8 mouse cellular contexts compared by ENCODE assay signal in the genomic region with DNA sequence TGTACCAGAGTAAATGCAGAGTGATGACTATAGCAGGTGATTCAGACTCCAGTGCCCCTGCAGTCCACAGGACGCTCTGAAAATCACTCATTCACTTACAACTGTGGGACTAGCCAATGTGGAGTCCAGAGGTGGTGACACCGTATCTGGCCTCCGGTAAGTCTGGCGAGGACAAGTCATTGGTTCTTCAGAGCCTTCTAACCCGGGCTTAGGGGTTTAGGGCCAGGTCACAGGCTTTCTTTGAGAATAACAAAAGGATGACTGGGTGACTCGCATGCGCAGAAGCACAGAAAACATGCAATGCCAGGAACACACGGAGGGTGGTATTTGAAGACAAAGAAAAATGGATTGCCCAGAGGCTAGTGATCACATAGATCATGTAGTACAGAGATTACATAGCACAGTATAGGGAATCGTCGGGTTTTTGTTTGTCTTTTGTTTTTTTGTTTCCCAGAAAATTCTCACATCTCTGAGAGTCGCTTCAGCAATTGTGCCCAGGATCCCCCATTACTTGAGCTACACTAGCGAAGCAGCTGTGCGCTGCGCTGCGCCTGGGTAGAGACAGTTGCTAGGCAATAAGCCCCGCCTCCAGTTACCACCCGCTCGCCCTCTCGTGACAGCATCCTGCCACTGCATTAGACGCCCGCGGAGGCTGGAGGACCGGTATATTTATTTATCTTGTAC. TPM values are rescaled to one million over a fixed set of nuclear protein-coding genes. Genes with fewer than 3 reads are reported as not detected.
DNase-seq lines count a peak whose midpoint lies in the region; ATAC-seq and TF ChIP-seq lines count a peak whose summit lies in the region.

No protein-coding gene starts in this region.

- peak overlapping the region; percentile 30 for H3K4me2 ChIP-seq in midbrain, embryonic 15.5 days

- H3K4me1 ChIP-seq in embryonic facial prominence, embryonic 10.5 days: peaks cover 19% of the 10 kb centered on the region
- H3K4me1 ChIP-seq in kidney, adult 2 months (ENCODE audit: control insufficient read depth, insufficient read depth, low read length): no peaks in the 10 kb centered on the region
- H3K4me1 ChIP-seq in limb, embryonic 10.5 days: peaks cover 26% of the 10 kb centered on the region
- peaks cover 19% of the 10 kb centered on the region for H3K4me1 ChIP-seq in midbrain, embryonic 15.5 days

- peak; percentile 15 for DNase-seq in cerebellum, adult 11 months
- DNase-seq in embryonic facial prominence, embryonic 10.5 days (ENCODE audit: low spot score): peak; percentile 92
- peak; percentile 58 to 69 for DNase-seq in heart, adult 18-20 months
- peak; percentile 71 for DNase-seq in kidney, adult 2 months
- peak; percentile 92 for DNase-seq in limb, embryonic 10.5 days (ENCODE audit: low spot score)
- DNase-seq in spleen, adult 18-20 months: peak; percentile 52 to 67

- H3K9ac ChIP-seq in midbrain, embryonic 15.5 days: no peak overlapping the region

- WGBS in embryonic facial prominence, embryonic 10.5 days: 20% methylated on average over 23 of the region's 23 CpGs
- WGBS in kidney, adult 2 months: 18% methylated on average over 23 of the region's 23 CpGs
- WGBS in limb, embryonic 10.5 days: 20% methylated on average over 23 of the region's 23 CpGs
- 11% methylated on average over 23 of the region's 23 CpGs for WGBS in midbrain, embryonic 15.5 days

- no peak for ATAC-seq in cerebellum, adult (ENCODE audit: insufficient number of reproducible peaks, low FRiP score, low TSS enrichment)
- ATAC-seq in midbrain, embryonic 15.5 days (replicated peaks): peak; percentile 94

- H3K4me3 ChIP-seq in embryonic facial prominence, embryonic 10.5 days: peak overlapping the region; percentile 38
- no peak overlapping the region for H3K4me3 ChIP-seq in kidney, adult 2 months (ENCODE audit: insufficient read depth, low read depth, low read length)
- H3K4me3 ChIP-seq in limb, embryonic 10.5 days: 0 out of 2 replicates have a peak overlapping the region, but pooled peaks have one; percentile 11
- H3K4me3 ChIP-seq in midbrain, embryonic 15.5 days: no peak overlapping the region

- peak overlapping the region; percentile 0 for H3K27ac ChIP-seq in embryonic facial prominence, embryonic 10.5 days (replicated peaks)
- no peak overlapping the region for H3K27ac ChIP-seq in kidney, adult 2 months (ENCODE audit: insufficient read depth, low read depth, low read length)
- peak overlapping the region; percentile 32; the same call in 1 of the 2 replicates for H3K27ac ChIP-seq in limb, embryonic 10.5 days
- peak overlapping the region; percentile 83 for H3K27ac ChIP-seq in midbrain, embryonic 15.5 days

- no peaks in the 10 kb centered on the region for H3K9me3 ChIP-seq in embryonic facial prominence, embryonic 10.5 days
- H3K9me3 ChIP-seq in limb, embryonic 10.5 days (replicated peaks): no peaks in the 10 kb centered on the region
- no peaks in the 10 kb centered on the region for H3K9me3 ChIP-seq in midbrain, embryonic 15.5 days

- no peak for TF ChIP-seq POLR2A in kidney, adult 2 months (IDR thresholded peaks at IDR 0.05; ENCODE audit: low read depth, low read length)

- H3K36me3 ChIP-seq in embryonic facial prominence, embryonic 10.5 days (replicated peaks): no peaks in the 10 kb centered on the region
- no peaks in the 10 kb centered on the region for H3K36me3 ChIP-seq in kidney, adult 2 months (ENCODE audit: control insufficient read depth, insufficient read depth, low read length)
- no peaks in the 10 kb centered on the region for H3K36me3 ChIP-seq in limb, embryonic 10.5 days
- no peaks in the 10 kb centered on the region for H3K36me3 ChIP-seq in midbrain, embryonic 15.5 days (replicated peaks)

- peaks cover 78% of the 10 kb centered on the region for H3K27me3 ChIP-seq in embryonic facial prominence, embryonic 10.5 days (replicated peaks; ENCODE audit: low read depth, poor library complexity, severe bottlenecking)
- no peaks in the 10 kb centered on the region for H3K27me3 ChIP-seq in kidney, adult 2 months (replicated peaks; ENCODE audit: control insufficient read depth, insufficient read depth, low read length)
- peaks cover 58% of the 10 kb centered on the region for H3K27me3 ChIP-seq in limb, embryonic 10.5 days (ENCODE audit: low read depth, poor library complexity, severe bottlenecking)
- H3K27me3 ChIP-seq in midbrain, embryonic 15.5 days (replicated peaks): no peaks in the 10 kb centered on the region

- TF ChIP-seq CTCF in kidney, adult 2 months (conservative IDR thresholded peaks at IDR 0.05; ENCODE audit: insufficient read depth, insufficient read length, low read depth, low read length): peak; percentile 54; the same call in 1 of the 2 replicates

RNA-seq across cellular contexts. Expression of gene Dmrtb1, which starts 10.2 kb away (rescaled TPM):
- 2.3 and 3.1 TPM in 2 replicates for polyA plus RNA-seq in embryonic facial prominence, embryonic 10.5 days (2016; fragmentation: Nextera tagmentation; extraction: Ambion mirVana)
- total RNA-seq in heart, adult 18-20 months (2021): not detected
- 0.11 and 0.20 TPM in 2 replicates for polyA plus RNA-seq in kidney, adult 2 months (2012; rRNA removed)
- 0.21 and 0.36 TPM in 2 replicates for polyA plus RNA-seq in limb, embryonic 10.5 days (2016; fragmentation: Nextera tagmentation; extraction: Ambion mirVana)
- 52.0 and 58.2 TPM in 2 replicates for polyA plus RNA-seq in midbrain, embryonic 15.5 days (2015; fragmentation: Nextera tagmentation; extraction: Ambion mirVana)

Comparison
In these comparisons a context has a peak if more than half of its experiments do, and no peak if none do; other contexts are left out.
1. DNase-seq: peak in every context shown above with its lines; median percentile 92 in embryonic facial prominence, embryonic 10.5 days; 92 in limb, embryonic 10.5 days; 71 in kidney, adult 2 months; 64 in heart, adult 18-20 months; 60 in spleen, adult 18-20 months; 15 in cerebellum, adult 11 months.
2. H3K4me3 ChIP-seq: peak in embryonic facial prominence, embryonic 10.5 days (single experiment) and limb, embryonic 10.5 days (single experiment); none in kidney, adult 2 months (single experiment) and midbrain, embryonic 15.5 days (single experiment).
3. RNA of gene Dmrtb1, which starts 10.2 kb away (polyA plus RNA-seq): 52.0 to 58.2 TPM in midbrain, embryonic 15.5 days; 2.3 to 3.1 TPM in embryonic facial prominence, embryonic 10.5 days, 0.21 to 0.36 TPM in limb, embryonic 10.5 days and 0.11 to 0.20 TPM in kidney, adult 2 months; every median in the first group is over 10 times any median in the second.